In genomic region chr14:30479361-30479948, GRCm38 (mm10) we compare ENCODE assay signal across 7 mouse cellular contexts. TPM values are rescaled to one million over a fixed set of nuclear protein-coding genes. Genes with fewer than 3 reads are reported as not detected.
DNase-seq lines count a peak whose midpoint lies in the region; ATAC-seq lines count a peak whose summit lies in the region.

Gene Dcp1a, plus strand, starts transcription at chr14:30479535.

- peak; percentile 98 for ATAC-seq in embryonic facial prominence, embryonic 11.5 days (replicated peaks; ENCODE audit: insufficient number of reproducible peaks, low FRiP score, low TSS enrichment, low read depth)
- ATAC-seq in granulocyte monocyte progenitor cell, adult 5-6 weeks (replicated peaks; ENCODE audit: poor library complexity, severe bottlenecking), result peak; percentile 100
- ATAC-seq in midbrain, embryonic 13.5 days, result peak; percentile 100

- H3K4me2 ChIP-seq in embryonic facial prominence, embryonic 11.5 days (ENCODE audit: low read depth, low read length), result peak within 1 kb of the TSS; percentile 58
- peak within 1 kb of the TSS; percentile 78 for H3K4me2 ChIP-seq in midbrain, embryonic 13.5 days (replicated peaks)

- peak; percentile 97 for DNase-seq in adrenal gland, postnatal 14 days
- DNase-seq in embryonic facial prominence, embryonic 11.5 days (ENCODE audit: low spot score), result peak; percentile 97
- peak; percentile 96 for DNase-seq in kidney, adult 11 months
- peak; percentile 96 for DNase-seq in limb, embryonic 10.5 days (ENCODE audit: low spot score)
- DNase-seq in spleen, adult 12 weeks (ENCODE audit: low spot score), result peak; percentile 90

- no peaks in the 10 kb centered on the region for H3K27me3 ChIP-seq in embryonic facial prominence, embryonic 11.5 days (ENCODE audit: control insufficient read depth, insufficient read depth, low read length)
- no peaks in the 10 kb centered on the region for H3K27me3 ChIP-seq in limb, embryonic 10.5 days (ENCODE audit: low read depth, poor library complexity, severe bottlenecking)
- no peaks in the 10 kb centered on the region for H3K27me3 ChIP-seq in midbrain, embryonic 13.5 days

- no peaks in the 10 kb centered on the region for H3K36me3 ChIP-seq in embryonic facial prominence, embryonic 11.5 days (replicated peaks; ENCODE audit: control insufficient read depth, insufficient read depth, low read depth, low read length)
- H3K36me3 ChIP-seq in limb, embryonic 10.5 days, result peaks cover 29% of the 10 kb centered on the region
- peaks cover 22% of the 10 kb centered on the region; the same call in 1 of the 2 replicates for H3K36me3 ChIP-seq in midbrain, embryonic 13.5 days

- peak within 1 kb of the TSS; percentile 78 for H3K4me3 ChIP-seq in embryonic facial prominence, embryonic 11.5 days (ENCODE audit: low read depth, low read length)
- peak within 1 kb of the TSS; percentile 99 for H3K4me3 ChIP-seq in limb, embryonic 10.5 days
- peak within 1 kb of the TSS; percentile 65 for H3K4me3 ChIP-seq in midbrain, embryonic 13.5 days (replicated peaks)

- under 1% methylated on average over 39 of the region's 39 CpGs for WGBS in embryonic facial prominence, embryonic 11.5 days
- WGBS in limb, embryonic 10.5 days, result under 1% methylated on average over 39 of the region's 39 CpGs
- under 1% methylated on average over 39 of the region's 39 CpGs for WGBS in midbrain, embryonic 13.5 days

- H3K27ac ChIP-seq in embryonic facial prominence, embryonic 11.5 days (replicated peaks; ENCODE audit: low read depth, low read length), result peak within 1 kb of the TSS; percentile 68
- H3K27ac ChIP-seq in limb, embryonic 10.5 days, result peak within 1 kb of the TSS; percentile 94
- peak within 1 kb of the TSS; percentile 88 for H3K27ac ChIP-seq in midbrain, embryonic 13.5 days

- H3K9me3 ChIP-seq in embryonic facial prominence, embryonic 11.5 days (replicated peaks; ENCODE audit: control insufficient read depth, low read length), result no peaks in the 10 kb centered on the region
- H3K9me3 ChIP-seq in limb, embryonic 10.5 days (replicated peaks), result no peaks in the 10 kb centered on the region
- H3K9me3 ChIP-seq in midbrain, embryonic 13.5 days, result no peaks in the 10 kb centered on the region

- no peaks in the 10 kb centered on the region for H3K4me1 ChIP-seq in embryonic facial prominence, embryonic 11.5 days (ENCODE audit: control insufficient read depth, insufficient read depth, low read length)
- peaks cover 7% of the 10 kb centered on the region for H3K4me1 ChIP-seq in limb, embryonic 10.5 days
- H3K4me1 ChIP-seq in midbrain, embryonic 13.5 days (replicated peaks), result peaks cover 19% of the 10 kb centered on the region

- peak within 1 kb of the TSS; percentile 87 for H3K9ac ChIP-seq in embryonic facial prominence, embryonic 11.5 days (replicated peaks; ENCODE audit: low read length)
- peak within 1 kb of the TSS; percentile 83 for H3K9ac ChIP-seq in midbrain, embryonic 13.5 days (replicated peaks)

RNA-seq across cellular contexts. Expression of gene Dcp1a, which starts in this region (rescaled TPM):
- 22.6 and 30.2 TPM in 2 replicates for total RNA-seq in adrenal gland, postnatal 14 days (2021)
- 30.8 and 34.8 TPM in 2 replicates for polyA plus RNA-seq in embryonic facial prominence, embryonic 11.5 days (2014; fragmentation: Nextera tagmentation; extraction: Ambion mirVana)
- 27.1 and 38.2 TPM in 2 replicates for total RNA-seq in granulocyte monocyte progenitor cell, adult 5-6 weeks (2014; fragmentation: Nextera tagmentation)
- total RNA-seq in granulocyte monocyte progenitor cell, adult 5-6 weeks (2017), result 19.2 and 35.0 TPM in 2 replicates
- 37.7 and 46.2 TPM in 2 replicates for polyA plus RNA-seq in limb, embryonic 10.5 days (2016; fragmentation: Nextera tagmentation; extraction: Ambion mirVana)
- polyA plus RNA-seq in midbrain, embryonic 13.5 days (2015; fragmentation: Nextera tagmentation; extraction: Ambion mirVana), result 22.5 and 23.2 TPM in 2 replicates

Comparison
In these comparisons a context has a peak if more than half of its experiments do, and no peak if none do; other contexts are left out.
1. Peak in every context shown above with its lines: DNase-seq, ATAC-seq, H3K4me3 ChIP-seq and H3K27ac ChIP-seq.